Mouse (Mus musculus) lung, postnatal 14 days (tissue): ENCODE results near the gene Etv1.
A peak's percentile ranks its signal among the peaks of the same experiment; 100 is the strongest.

Source experiments
- DNase-seq: peaks from one replicate; pipeline ENCODE4 v3.0.0; 2021

Etv1 gene

GRCm38 (mm10) chr12:38779186-38779777, at the start of gene Etv1:
Gene Etv1, plus strand, starts transcription at chr12:38779380.
- peak; percentile 46 for DNase-seq

GRCm38 (mm10) chr12:38729661-38730060, 49.5 kb upstream of the Etv1 start:
- DNase-seq, result no peak

- DNase-seq, result no peak
These were observed 48.4 kb upstream of the Etv1 start for GRCm38 (mm10) chr12:38730791-38731190.

DNA sequence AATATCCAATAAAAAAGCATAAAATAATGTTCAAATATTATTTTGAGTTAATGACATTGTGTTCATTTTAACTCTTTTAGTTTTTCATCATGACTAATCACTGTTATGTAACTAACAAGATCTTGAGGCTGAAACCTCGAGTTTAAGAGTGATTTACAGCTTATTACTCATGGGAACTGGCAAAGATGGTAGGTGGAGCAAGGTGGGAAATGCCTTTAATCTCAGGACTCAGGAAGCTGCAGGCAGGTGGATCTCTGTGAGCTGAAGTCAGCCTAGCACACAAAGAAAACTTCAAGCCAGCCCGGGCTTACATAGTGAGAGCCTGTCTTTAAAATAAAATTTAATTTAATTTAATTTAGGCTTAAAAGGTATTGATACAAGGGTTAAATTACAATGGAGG, 19.9 kb upstream of the Etv1 start:
- no peak for DNase-seq

- peak; percentile 32 for DNase-seq
These were observed 1.9 kb upstream of the Etv1 start for GRCm38 (mm10) chr12:38777316-38777715.

- DNase-seq, result no peak
These were observed 1.3 kb upstream of the Etv1 start for GRCm38 (mm10) chr12:38777957-38778298.

DNA sequence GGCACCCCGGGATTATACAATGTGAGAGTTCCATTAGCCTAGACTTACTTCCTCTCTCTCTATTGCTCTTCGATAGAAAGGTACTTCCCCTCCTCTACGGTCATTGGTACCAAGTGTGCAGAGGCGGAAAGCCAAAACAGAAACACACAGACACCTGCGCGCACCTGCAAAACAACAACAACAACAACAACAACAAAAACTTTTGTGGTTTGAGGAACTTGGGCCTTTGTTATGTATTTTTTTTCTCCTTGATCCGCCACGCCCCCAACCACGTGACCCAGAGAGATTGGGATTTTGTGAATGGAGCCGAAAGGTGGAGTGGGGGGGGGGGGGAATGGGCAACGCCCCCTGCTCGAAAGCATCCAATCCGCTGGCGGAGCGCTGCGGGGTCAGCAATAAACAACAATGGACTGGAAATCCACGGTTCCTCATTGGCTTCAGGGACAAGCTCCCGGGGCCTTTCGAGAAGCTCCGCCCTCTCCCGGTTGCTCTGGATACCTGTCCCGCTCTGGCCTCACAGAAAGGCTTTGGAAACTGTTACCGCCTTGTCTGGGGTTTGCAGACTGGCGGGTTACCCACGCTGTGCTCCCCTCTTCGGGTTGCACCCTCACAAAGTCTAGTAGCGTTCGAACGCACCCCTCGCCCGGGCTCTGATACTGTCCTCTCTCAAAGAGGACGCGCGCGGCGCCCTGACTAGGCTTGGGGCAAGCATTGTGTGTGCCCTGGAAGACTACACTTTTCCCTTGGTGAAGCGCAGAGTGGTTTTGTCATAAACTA, 693 bp upstream of the Etv1 start:
- peak; percentile 79 for DNase-seq

DNA sequence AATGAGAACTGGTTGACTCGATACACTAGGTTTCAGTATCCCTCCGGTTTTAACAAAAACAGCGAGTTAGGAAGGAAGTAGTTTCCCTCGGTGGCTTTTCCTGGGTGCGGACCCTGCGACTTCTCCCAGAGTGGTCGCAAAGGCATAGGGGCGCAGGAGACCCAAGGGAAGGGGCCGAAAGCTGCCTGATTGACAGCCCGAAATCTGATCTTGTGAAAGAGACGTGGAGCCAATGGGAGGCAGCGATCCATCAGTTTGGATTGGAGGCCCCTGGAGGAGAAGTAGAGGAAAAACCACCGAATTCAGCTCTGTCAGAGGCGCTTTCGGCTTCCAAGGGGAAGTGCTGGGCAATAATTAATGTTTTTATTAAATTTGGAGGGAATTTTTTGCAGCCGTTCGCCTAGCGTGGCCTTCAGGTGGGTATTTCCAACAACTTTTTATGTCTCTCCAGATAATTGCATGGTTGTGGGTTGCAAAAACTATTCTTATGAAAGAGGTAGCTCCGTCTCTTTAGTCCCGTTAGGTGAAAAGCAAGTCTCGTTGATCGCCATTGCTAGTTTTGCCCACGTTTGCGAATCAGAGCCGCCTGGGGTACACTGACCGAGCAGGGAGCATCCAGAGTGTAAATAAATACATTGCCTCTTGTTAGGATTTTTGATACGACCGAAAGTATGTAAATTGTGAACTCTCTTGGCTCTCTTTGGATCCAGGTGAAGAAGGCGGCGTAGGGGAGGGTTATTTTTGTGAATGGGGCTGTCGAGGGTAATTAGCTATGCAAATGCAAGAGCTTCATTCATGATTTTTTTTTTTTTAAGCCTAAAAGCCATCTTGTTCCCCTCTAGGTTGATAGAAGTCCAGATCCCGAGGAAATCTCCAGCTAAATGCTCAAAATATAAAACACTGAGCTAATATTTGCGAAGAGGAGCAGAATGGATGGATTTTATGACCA, 1.1 kb downstream of the Etv1 start:
- peak; percentile 65 for DNase-seq

GRCm38 (mm10) chr12:38780955-38781304, 1.8 kb downstream of the Etv1 start:
- DNase-seq, result no peak

DNA sequence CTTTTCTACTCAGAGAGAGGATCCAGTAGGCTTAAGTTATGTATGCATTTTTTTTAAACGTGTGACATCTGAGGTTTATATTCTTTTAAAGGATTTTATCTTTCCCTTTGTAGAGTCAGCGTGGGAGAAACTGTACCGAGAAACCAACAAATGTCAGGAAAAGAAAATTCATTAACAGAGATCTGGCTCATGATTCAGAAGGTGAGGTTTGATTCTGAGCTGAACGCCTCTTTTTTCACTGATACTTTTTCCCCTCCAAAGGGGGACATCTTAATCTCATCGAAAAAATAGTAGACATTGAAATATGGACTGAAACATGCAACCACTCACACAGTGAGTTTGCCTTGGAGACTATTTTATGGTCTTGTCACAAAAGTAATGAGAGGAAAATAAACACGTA, 2.5 kb downstream of the Etv1 start:
- DNase-seq, result no peak

GRCm38 (mm10) chr12:38783291-38783690, 4.1 kb downstream of the Etv1 start:
- no peak for DNase-seq

- DNase-seq, result no peak
These were observed 5.0 kb downstream of the Etv1 start for GRCm38 (mm10) chr12:38784221-38784620.

DNA sequence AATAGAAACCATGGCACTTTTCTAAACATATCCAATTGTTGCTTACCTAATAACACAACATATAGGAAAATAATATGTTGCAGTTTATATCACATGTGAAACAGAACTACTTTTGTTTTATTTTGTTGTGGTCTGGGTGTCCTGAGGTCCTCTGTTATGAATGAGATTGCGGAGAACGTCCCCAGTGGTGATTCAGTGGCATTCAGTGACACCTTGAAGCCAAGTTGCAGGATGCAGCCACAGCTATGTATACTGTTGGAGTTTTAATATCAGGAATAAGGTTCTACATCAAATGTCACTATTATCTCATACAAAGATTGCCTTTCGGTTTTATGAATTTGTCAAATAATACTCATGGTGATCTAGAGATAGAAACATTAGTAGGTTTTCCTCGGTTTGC, 7.4 kb downstream of the Etv1 start:
- no peak for DNase-seq

- DNase-seq, result no peak
These were observed 8.5 kb downstream of the Etv1 start for GRCm38 (mm10) chr12:38787704-38788103.

GRCm38 (mm10) chr12:38788621-38789020, 9.4 kb downstream of the Etv1 start:
- DNase-seq, result peak; percentile 42

- no peak for DNase-seq
These were observed 10.7 kb downstream of the Etv1 start for GRCm38 (mm10) chr12:38789789-38790355.

DNA sequence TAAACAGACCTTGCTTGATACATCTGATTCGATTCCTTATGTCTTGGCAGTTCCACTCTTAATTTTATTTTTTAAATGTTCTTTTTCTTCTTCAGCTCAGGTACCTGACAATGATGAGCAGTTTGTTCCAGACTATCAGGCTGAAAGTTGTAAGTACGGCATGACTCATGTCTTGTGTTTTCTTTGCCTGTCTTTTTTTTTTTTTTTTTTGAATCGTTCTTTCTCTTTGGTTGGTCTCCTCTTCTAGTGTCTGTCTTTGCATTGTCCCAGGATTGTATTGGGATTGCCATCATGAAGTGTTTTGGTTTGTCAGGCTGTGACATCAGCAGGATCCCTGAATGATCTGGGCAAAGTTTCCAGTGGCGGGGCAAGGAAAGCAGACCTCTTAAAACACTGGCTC, 13.9 kb downstream of the Etv1 start:
- DNase-seq, result no peak

DNA sequence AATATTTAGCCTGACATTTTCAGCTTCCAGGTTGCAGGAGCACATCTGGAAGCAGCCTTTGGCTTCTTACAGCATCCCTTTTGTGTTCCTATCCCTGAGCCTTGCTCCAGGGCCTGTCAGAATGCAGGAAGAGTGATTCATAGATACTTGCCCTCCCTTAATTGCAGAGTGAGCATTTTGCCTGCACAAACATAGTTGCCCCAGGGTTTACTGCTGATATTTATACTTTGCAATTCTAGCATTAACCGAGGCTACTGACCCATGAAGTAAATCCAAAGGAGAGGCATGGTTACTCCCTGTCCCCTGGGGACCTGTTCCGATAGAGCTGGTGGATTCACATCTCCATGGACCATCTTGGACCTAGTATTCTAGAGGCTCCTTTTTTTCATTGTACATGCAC, 14.5 kb downstream of the Etv1 start:
- no peak for DNase-seq

DNA sequence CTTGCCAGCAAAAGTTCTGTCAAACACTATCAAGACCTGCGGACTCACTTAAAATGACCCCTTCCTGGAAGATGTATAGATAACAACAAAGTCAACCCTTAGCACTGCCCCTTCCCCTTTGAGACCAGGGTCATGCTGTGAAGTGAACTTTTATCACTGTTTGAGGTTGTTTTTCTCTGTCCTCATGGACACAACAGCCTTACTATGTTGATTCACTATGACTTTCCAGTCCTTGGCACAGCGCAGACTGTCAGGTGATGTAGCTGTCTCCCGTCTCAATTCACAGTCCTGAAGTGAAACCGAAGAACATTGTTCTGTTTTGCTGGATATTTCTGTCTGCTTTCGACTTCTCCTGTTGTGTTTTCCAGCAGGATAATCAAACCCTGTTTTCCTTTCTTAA, 27.9 kb downstream of the Etv1 start:
- DNase-seq, result no peak

- no peak for DNase-seq
These were observed 33.2 kb downstream of the Etv1 start for GRCm38 (mm10) chr12:38812392-38812791.

DNA sequence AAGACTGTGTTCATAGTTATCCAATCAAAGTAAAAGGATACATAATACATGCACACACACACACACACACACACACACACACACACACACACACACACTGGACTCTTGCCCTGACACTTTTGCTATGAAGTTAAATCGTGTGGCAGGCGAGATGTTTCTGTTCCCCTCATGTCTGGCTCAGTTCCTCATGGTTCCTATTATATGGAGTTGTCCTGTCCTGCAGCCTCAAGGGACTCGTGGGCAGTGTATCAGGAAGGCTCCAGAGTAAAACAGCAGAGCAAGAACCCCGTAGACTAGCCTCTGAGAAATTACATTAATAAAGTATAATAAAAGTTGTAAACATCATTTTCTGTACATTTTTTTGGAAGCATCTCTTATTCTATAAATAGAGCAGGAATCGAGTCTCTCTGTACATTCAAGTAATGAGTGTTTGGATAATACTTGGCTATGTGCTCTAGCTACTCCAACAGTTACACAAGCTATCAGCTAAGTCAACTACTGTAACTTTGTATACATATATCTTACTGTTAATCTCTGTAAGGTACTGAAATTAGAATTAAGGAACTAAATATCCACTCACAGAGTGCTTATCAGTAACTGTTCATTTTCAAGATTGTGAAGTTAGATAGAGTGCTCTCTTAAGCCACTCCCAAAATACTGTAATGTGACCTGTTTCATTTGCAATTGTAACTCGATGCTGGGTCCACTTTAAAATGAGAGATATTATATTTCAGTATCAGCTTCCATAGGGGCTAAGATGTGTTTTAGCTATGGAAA, 35.0 kb downstream of the Etv1 start:
- DNase-seq, result no peak

GRCm38 (mm10) chr12:38816235-38816634, 37.1 kb downstream of the Etv1 start:
- no peak for DNase-seq

GRCm38 (mm10) chr12:38818320-38818719, 39.1 kb downstream of the Etv1 start:
- no peak for DNase-seq
